Mouse (Mus musculus) neural tube, embryonic 15.5 days (tissue): Measurements from ENCODE around the gene Kcnn1. TPM values are rescaled to one million over a fixed set of nuclear protein-coding genes. Genes with fewer than 3 reads are reported as not detected.

Experiments used
- ATAC-seq: fragments of 200-750 bp; cut with Nextera tagmentation; 2 replicates; pipeline ENCODE4 v1.8.0; 2017; ENCODE audit warnings: mild to moderate bottlenecking, moderate TSS enrichment, moderate library complexity; ENCODE audit not compliant: low FRiP score
- H3K27ac ChIP-seq: fragments of 300-500 bp; sonication (generic); replicated peaks from 2 replicates; pipeline ENCODE4 v1.5.1; 2015; ENCODE audit warnings: mild to moderate bottlenecking, inconsistent platforms
- H3K27me3 ChIP-seq: fragments of 300-500 bp; sonication (generic); replicated peaks from 2 replicates; pipeline ENCODE4 v1.6.1; 2015; ENCODE audit warnings: inconsistent platforms
- H3K36me3 ChIP-seq: fragments of 300-500 bp; sonication (generic); 2 replicates; pipeline ENCODE4 v1.6.1; 2015; ENCODE audit warnings: inconsistent platforms
- H3K4me1 ChIP-seq: fragments of 300-500 bp; sonication (generic); 2 replicates; pipeline ENCODE4 v1.6.1; 2015; ENCODE audit warnings: inconsistent platforms
- H3K4me2 ChIP-seq: fragments of 300-500 bp; sonication (generic); 2 replicates; pipeline ENCODE4 v1.6.1; 2015; ENCODE audit warnings: inconsistent platforms, mild to moderate bottlenecking, moderate library complexity
- H3K4me3 ChIP-seq: fragments of 300-500 bp; sonication (generic); replicated peaks from 2 replicates; pipeline ENCODE4 v1.5.1; 2015; ENCODE audit warnings: mild to moderate bottlenecking, inconsistent platforms
- H3K9ac ChIP-seq: fragments of 300-500 bp; sonication (generic); replicated peaks from 2 replicates; pipeline ENCODE4 v1.6.1; 2015; ENCODE audit warnings: mild to moderate bottlenecking, inconsistent platforms
- H3K9me3 ChIP-seq: fragments of 300-500 bp; sonication (generic); replicated peaks from 2 replicates; pipeline ENCODE4 v1.6.1; 2016; ENCODE audit warnings: inconsistent platforms
- WGBS: fragments of 180-500 bp; shearing (Covaris S2); methylation state at CpG from one replicate; pipeline ENCODE4 v1.1.7; 2015; ENCODE audit warnings: mixed read lengths; 5-methylcytosine and 5-hydroxymethylcytosine counted together
- polyA plus RNA-seq: library from polyadenylated mRNA; unstranded; fragments of >200 nt; fragmentation: Nextera tagmentation; extraction: Ambion mirVana; gene quantifications from 2 replicates; pipeline ENCODE4 v1.2.1, GENCODE M21; 2015

Kcnn1 gene
- polyA plus RNA-seq, 1 experiment from 2014 or later, result 18.6 TPM

- Histone ChIP-seq H3K36me3 (no peaks in the 10 kb centered on the region), H3K4me1 (peaks cover 20% of the 10 kb centered on the region)
- WGBS, result 1% methylated on average over 43 of the region's 45 CpGs
Observed at GRCm38 (mm10) chr8:70804481-70805206, 58.4 kb downstream of the Kcnn1 start, which contains the start of gene Mast3. Gene Mast3, minus strand, starts transcription at chr8:70805054.

GRCm38 (mm10) chr8:70803761-70804480, 59.1 kb downstream of the Kcnn1 start:
- H3K4me1 ChIP-seq, result peaks cover 20% of the 10 kb centered on the region
- WGBS, result 1% methylated on average over 47 of the region's 47 CpGs
- H3K27ac ChIP-seq, result no peak overlapping the region
- H3K9ac ChIP-seq, result 0 out of 2 replicates have a peak overlapping the region, but pooled peaks have one; percentile 57
- H3K36me3 ChIP-seq, result no peaks in the 10 kb centered on the region
- H3K4me2 ChIP-seq, result peak overlapping the region; percentile 91
- peak; percentile 4; the same call in 1 of the 2 replicates for ATAC-seq
- H3K4me3 ChIP-seq, result peak overlapping the region; percentile 53
- no peaks in the 10 kb centered on the region for H3K9me3 ChIP-seq
- peaks cover 60% of the 10 kb centered on the region for H3K27me3 ChIP-seq

More at GRCm38 (mm10) chr8:70804481-70805206, 58.4 kb downstream of the Kcnn1 start, which contains the start of gene Mast3:
- H3K27me3 ChIP-seq, result peaks cover 52% of the 10 kb centered on the region
- H3K27ac ChIP-seq, result no peak within 1 kb of the TSS
- H3K4me3 ChIP-seq, result peak within 1 kb of the TSS; percentile 53
- H3K9me3 ChIP-seq, result no peaks in the 10 kb centered on the region
- ATAC-seq, result peak; percentile 84
- H3K9ac ChIP-seq, result peak within 1 kb of the TSS; percentile 57
- H3K4me2 ChIP-seq, result peak within 1 kb of the TSS; percentile 91

DNA sequence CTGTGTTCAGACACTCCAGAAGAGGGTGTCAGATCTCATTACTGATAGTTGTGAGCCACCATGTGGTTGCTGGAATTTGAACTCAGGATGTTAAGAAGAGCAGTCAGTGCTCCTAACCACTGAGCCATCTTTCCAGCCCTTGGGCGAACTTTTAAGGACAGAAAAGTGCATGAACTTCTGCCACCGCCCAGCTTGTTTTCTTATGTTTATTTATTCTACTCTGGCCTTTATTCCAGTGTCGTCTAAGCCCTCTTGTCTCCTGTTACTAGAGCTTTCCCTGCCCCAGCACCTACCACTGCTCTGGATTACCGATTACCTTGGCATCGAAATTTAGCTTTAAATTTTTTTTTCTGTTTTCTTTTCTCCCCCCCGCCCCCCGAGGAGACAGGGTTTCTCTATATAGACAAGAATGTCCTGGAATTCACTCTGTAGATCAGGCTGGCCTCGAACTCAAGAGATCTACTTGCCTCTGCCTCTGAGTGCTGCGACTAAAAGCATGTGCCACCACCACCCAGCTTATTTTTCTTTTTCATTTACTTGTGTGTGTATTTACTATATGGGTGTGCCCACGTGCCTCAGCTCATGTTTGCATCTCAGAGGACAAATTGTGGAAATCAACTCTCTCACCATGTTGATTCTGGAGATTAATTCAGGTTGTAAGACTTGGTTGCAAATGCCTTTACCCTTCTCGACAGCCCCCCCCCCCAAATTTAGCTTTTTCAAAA, 60.1 kb downstream of the Kcnn1 start:
- H3K36me3 ChIP-seq, result no peaks in the 10 kb centered on the region
- H3K9ac ChIP-seq, result no peak overlapping the region
- no peak overlapping the region for H3K4me2 ChIP-seq
- H3K9me3 ChIP-seq, result no peaks in the 10 kb centered on the region
- no peak overlapping the region for H3K4me3 ChIP-seq
- peaks cover 28% of the 10 kb centered on the region for H3K4me1 ChIP-seq
- H3K27ac ChIP-seq, result no peak overlapping the region
- peaks cover 65% of the 10 kb centered on the region for H3K27me3 ChIP-seq
- 78% methylated on average over 11 of the region's 11 CpGs for WGBS
- ATAC-seq, result no peak

GRCm38 (mm10) chr8:70801830-70802229, 61.2 kb downstream of the Kcnn1 start:
- WGBS, result 78% methylated on average over 1 of the region's 1 CpGs
- no peak overlapping the region for H3K27ac ChIP-seq
- no peaks in the 10 kb centered on the region for H3K36me3 ChIP-seq
- H3K4me2 ChIP-seq, result no peak overlapping the region
- no peak for ATAC-seq
- H3K27me3 ChIP-seq, result peaks cover 65% of the 10 kb centered on the region
- H3K4me1 ChIP-seq, result peaks cover 36% of the 10 kb centered on the region
- no peak overlapping the region for H3K4me3 ChIP-seq
- H3K9ac ChIP-seq, result no peak overlapping the region
- no peaks in the 10 kb centered on the region for H3K9me3 ChIP-seq

DNA sequence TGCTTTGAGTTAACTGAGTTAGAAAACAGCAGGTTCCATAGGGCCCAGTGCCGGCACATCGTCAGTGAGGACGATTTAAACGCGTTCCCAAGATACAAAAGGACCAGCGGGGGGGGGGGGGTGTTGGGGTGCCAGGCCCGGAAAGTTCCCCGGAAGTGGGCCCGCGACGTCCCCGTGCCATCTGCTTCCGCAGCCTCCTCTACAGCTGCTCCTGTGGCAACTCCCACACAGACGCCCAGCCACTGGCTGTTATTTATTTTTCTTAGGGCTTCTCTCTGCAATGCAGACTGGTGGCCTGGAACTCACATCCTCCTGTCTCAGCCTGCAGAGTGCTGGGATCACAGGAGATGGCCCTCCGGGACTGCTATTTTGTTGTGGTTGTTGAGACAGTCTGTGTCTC, 61.9 kb downstream of the Kcnn1 start:
- peaks cover 63% of the 10 kb centered on the region for H3K27me3 ChIP-seq
- H3K4me3 ChIP-seq, result no peak overlapping the region
- no peaks in the 10 kb centered on the region for H3K36me3 ChIP-seq
- WGBS, result 27% methylated on average over 15 of the region's 15 CpGs
- H3K27ac ChIP-seq, result no peak overlapping the region
- peaks cover 43% of the 10 kb centered on the region for H3K4me1 ChIP-seq
- no peaks in the 10 kb centered on the region for H3K9me3 ChIP-seq
- ATAC-seq, result no peak
- H3K4me2 ChIP-seq, result no peak overlapping the region
- no peak overlapping the region for H3K9ac ChIP-seq

DNA sequence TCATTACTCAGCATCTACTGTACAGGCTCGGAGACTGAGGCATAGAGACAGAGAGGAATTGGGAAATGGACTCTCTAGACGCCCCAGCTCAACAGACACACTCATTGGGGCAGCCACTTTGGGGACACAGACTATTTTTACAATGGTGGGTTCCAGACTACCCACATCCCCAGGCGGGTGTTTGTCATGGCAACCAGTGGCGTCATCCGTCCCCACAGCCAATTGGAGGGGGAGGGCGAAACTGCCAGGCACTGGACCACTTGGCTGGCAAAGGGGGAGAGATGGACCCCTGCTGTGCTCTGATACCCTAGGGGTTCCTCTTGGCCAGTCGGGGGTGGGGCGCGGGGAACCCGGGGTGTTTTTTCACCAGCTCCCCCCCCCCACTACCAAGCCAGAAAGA, 62.4 kb downstream of the Kcnn1 start:
- H3K9ac ChIP-seq, result no peak overlapping the region
- peaks cover 58% of the 10 kb centered on the region for H3K27me3 ChIP-seq
- peaks cover 48% of the 10 kb centered on the region for H3K4me1 ChIP-seq
- no peak overlapping the region for H3K4me3 ChIP-seq
- H3K4me2 ChIP-seq, result no peak overlapping the region
- ATAC-seq, result no peak
- H3K27ac ChIP-seq, result no peak overlapping the region
- H3K9me3 ChIP-seq, result no peaks in the 10 kb centered on the region
- H3K36me3 ChIP-seq, result no peaks in the 10 kb centered on the region
- WGBS, result 38% methylated on average over 10 of the region's 10 CpGs

GRCm38 (mm10) chr8:70798281-70798680, 64.8 kb downstream of the Kcnn1 start:
- peak overlapping the region; percentile 61 for H3K4me3 ChIP-seq
- 11% methylated on average over 15 of the region's 15 CpGs for WGBS

DNA sequence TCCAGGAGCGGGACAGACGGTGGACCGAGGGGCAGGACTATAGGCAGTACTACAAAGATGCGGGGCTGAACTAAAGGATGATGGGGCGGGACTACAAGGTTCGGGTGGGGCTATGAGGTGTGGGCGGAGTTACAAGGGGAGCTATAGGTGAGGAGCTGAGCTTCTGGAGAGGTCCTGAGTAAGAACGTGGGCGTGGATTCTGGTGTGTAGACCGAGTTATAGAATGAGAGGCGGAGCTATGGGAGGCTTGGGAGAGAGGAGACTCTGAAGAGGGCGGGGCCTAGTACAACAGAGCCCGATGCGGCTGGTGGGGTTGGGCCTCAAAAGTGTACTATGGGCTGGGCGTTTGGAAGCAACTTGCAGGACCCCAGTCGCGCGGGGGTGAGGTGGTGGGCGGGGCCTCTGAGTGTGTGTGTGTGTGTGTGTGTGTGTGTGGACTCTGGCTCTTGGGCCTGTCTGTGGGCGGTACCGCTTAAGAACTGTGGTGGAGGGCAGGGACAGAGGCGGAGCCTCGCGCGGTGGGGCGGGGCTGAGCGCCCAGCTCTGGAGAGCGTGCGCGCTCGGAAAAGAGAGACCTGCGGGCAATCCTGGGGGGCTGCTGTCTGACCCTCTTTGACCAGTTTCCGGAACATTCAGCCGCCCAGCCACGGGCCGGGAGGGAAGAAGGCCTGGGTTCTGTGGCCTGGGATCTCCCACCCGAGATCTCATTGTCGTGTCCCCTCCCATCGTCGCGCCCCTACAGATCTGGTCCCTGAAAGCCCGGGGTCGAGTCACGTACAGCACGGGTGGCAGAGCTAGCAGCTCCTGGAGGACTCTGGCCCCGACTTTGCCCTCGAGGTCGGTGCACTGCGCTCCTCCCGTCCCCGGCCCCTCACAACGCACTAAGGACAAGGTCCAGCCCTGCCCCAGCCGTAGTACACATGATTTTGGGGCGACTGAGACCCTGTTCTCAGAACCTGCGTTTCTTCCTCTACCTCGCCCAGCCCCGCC, 65.7 kb downstream of the Kcnn1 start:
- Histone ChIP-seq H3K36me3 (no peaks in the 10 kb centered on the region), H3K27me3 (peaks cover 27% of the 10 kb centered on the region), H3K9ac (peak overlapping the region; percentile 60), H3K4me2 (peak overlapping the region; percentile 93), H3K27ac (peak overlapping the region; percentile 60; the same call in 1 of the 2 replicates), H3K9me3 (no peaks in the 10 kb centered on the region), H3K4me1 (peaks cover 46% of the 10 kb centered on the region), H3K4me3 (peak overlapping the region; percentile 61)
- under 1% methylated on average over 56 of the region's 57 CpGs for WGBS
- ATAC-seq, result peak; percentile 86

More at GRCm38 (mm10) chr8:70798281-70798680, 64.8 kb downstream of the Kcnn1 start:
- no peak for ATAC-seq
- no peaks in the 10 kb centered on the region for H3K9me3 ChIP-seq
- H3K4me2 ChIP-seq, result peak overlapping the region; percentile 93
- no peaks in the 10 kb centered on the region for H3K36me3 ChIP-seq
- peaks cover 35% of the 10 kb centered on the region for H3K27me3 ChIP-seq
- peaks cover 36% of the 10 kb centered on the region for H3K4me1 ChIP-seq
- H3K9ac ChIP-seq, result no peak overlapping the region
- H3K27ac ChIP-seq, result no peak overlapping the region

GRCm38 (mm10) chr8:70796403-70797080, 66.5 kb downstream of the Kcnn1 start:
- Histone ChIP-seq H3K4me2 (peak overlapping the region; percentile 93), H3K27me3 (peaks cover 20% of the 10 kb centered on the region), H3K4me1 (peaks cover 52% of the 10 kb centered on the region), H3K9me3 (no peaks in the 10 kb centered on the region), H3K27ac (peak overlapping the region; percentile 63; the same call in 1 of the 2 replicates), H3K36me3 (no peaks in the 10 kb centered on the region), H3K9ac (peak overlapping the region; percentile 60), H3K4me3 (peak overlapping the region; percentile 61)
- WGBS, result 2% methylated on average over 54 of the region's 54 CpGs
- ATAC-seq, result no peak

DNA sequence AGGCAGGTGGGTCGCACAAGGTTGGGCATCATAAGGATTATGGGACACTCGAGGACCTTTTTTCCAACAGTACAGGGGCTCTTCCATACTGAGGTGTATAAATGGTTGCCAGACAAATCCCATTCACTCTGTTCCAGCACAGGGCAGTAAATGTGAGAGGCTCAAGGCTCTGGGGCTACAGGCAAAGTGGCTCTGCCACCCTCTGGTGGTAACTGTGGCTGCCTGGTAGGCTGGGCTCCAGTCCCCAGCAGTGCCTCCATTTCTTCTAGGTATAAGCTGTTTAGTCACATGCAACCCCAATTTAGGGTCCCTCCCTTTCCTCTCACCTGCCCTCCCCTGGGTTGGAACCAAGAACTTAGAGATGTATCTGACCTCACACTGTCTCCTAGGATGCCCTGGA, 67.7 kb downstream of the Kcnn1 start:
- H3K9me3 ChIP-seq, result no peaks in the 10 kb centered on the region
- H3K27me3 ChIP-seq, result peaks cover 19% of the 10 kb centered on the region
- no peak overlapping the region for H3K27ac ChIP-seq
- H3K9ac ChIP-seq, result no peak overlapping the region
- no peak overlapping the region for H3K4me2 ChIP-seq
- no peaks in the 10 kb centered on the region for H3K36me3 ChIP-seq
- peaks cover 60% of the 10 kb centered on the region for H3K4me1 ChIP-seq
- ATAC-seq, result no peak
- 81% methylated on average over 2 of the region's 2 CpGs for WGBS
- no peak overlapping the region for H3K4me3 ChIP-seq
